Mouse (Mus musculus) layer of hippocampus, adult 9-10 months (tissue): ENCODE results near the gene Acat2.
"Not testable (repeated sequence)": the region's sequence is repeated elsewhere in the genome, so short reads cannot be mapped to it uniquely, and the experiment has no call there.

ENCODE experiments used
- DNase-seq: peaks from one replicate; pipeline ENCODE4 v3.0.0; 2022; ENCODE audit warnings: low spot score

Acat2 gene

GRCm38 (mm10) chr17:12960331-12960873 lies at the start of gene Acat2:
Acat2 (minus strand) TSS chr17:12960747.
- DNase-seq, result peak; percentile 86

DNA sequence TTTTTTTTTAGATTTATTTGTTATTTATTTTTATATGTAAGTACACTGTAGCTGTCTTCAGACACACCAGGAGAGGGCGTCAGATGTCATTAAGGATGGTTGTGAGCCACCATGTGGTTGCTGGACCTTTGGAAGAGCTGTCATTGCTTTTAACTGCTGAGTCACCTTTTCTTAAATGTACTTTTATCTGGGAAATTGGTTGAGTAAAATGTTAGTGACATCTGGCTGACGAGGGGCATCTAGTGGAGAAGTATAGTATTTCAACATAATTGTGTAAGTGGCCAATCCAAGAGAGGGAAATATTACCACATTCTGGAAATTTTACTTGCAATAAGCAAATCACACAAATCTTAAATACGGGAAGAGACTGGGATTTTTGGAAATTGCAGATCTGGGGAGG lies 49.3 kb upstream of the Acat2 start:
- no peak for DNase-seq

GRCm38 (mm10) chr17:13008528-13008927 lies 48.0 kb upstream of the Acat2 start:
- no peak for DNase-seq

DNA sequence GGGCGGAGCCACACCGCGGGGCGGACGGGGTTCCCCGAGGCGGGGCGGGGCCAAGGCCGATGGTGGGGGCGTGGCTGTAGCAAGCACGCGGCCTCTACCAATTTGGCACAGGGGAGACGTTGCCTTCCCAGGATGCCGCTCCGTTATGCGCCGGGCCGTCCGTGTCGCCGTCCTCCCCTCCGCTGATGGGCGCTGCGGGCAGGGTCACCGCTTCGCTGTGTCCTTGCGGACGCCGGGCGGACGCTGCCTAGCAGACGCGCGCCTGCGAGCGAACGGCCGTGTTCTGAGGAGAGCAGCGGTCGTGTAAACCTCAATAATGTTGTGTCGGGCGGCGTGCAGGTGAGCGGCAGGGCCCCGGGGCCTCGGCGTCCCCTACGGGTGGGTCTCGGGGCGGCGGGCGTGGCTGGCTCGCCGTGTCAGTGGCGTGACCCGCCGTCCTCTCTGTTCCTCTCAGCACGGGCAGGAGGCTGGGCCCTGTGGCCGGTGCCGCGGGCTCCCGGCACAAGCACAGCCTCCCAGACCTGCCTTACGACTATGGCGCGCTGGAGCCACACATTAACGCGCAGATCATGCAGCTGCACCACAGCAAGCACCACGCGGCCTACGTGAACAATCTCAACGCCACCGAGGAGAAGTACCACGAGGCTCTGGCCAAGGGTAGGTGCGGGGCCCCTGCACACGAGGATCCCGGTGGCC lies 47.3 kb upstream of the Acat2 start:
- DNase-seq, result peak; percentile 84

DNA sequence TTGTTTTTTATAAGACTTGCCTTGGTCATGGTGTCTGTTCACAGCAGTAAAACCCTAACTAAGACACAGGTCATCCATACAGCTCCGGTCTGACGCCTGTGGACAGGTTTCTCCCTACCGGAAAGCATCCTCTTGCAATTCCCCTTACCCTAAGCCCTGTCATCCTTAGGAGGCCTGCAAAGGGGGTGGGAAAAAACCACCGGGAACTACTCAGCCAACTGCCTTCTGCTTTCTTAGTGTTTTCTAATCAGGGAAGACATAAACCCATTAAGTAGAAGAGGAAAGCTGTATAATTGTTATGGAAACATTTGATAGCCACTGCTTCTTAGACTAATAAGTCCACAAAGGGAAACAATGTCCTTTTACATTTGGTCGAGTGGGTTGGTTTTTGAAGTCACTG lies 46.4 kb upstream of the Acat2 start:
- DNase-seq, result no peak

DNA sequence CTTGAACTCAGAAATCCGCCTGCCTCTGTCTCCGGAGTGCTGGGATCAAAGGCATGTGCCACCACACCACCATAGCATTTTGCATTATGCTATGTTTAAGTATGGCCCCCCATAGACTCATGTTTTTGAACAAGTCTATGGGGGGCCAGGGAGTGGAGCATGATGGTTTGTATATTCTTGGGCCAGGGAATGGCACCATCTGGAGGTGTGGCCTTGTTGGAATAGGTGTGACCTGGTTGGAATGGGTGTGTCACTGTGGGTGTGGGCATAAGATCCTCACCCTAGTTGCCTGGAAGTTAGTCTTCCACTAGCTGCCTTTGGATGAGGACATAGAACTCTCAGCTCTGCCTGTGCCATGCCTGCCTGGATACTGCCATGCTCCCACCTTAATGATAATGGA lies 46.0 kb upstream of the Acat2 start, which contains the start of gene Sod2:
Gene Sod2 (plus strand): TSS at position 301 of the 400 bp plus-strand sequence.
- DNase-seq, result not testable (repeated sequence)

- not testable (repeated sequence) for DNase-seq
These were observed 43.9 kb upstream of the Acat2 start for GRCm38 (mm10) chr17:13004436-13004835.

GRCm38 (mm10) chr17:13002243-13002642 lies 41.7 kb upstream of the Acat2 start:
- DNase-seq, result not testable (repeated sequence)

GRCm38 (mm10) chr17:12999069-12999468 lies 38.5 kb upstream of the Acat2 start:
- no peak for DNase-seq

GRCm38 (mm10) chr17:12997890-12998289 lies 37.3 kb upstream of the Acat2 start:
- DNase-seq, result no peak

- DNase-seq, result no peak
These were observed 35.8 kb upstream of the Acat2 start for GRCm38 (mm10) chr17:12996345-12996744.

DNA sequence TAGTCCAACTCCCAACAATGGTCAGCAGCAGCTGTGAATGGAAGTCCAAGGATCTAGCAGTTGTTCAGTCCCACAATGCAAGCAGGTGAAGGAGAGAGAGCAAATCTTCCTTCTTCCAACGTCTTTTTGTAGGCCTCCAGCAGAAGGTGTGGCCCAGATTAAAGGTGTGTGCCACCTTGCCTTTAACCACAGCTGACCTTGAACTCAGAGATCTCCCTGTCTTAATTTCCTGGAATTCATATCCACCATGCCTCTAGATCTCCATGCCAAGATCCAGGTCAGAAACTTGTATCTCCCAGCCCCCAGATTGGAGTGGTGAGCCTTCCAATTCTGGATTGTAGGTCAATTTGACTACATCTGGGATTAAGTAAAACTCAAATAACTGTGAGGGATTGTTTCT lies 33.5 kb upstream of the Acat2 start, which contains the start of gene Wtap:
Gene Wtap (minus strand): TSS at position 101 of the 400 bp plus-strand sequence.
- no peak for DNase-seq

GRCm38 (mm10) chr17:12992470-12992991 lies 32.0 kb upstream of the Acat2 start:
- DNase-seq, result peak; percentile 77

GRCm38 (mm10) chr17:12991635-12992358 lies 31.2 kb upstream of the Acat2 start:
- peak; percentile 59 for DNase-seq

DNA sequence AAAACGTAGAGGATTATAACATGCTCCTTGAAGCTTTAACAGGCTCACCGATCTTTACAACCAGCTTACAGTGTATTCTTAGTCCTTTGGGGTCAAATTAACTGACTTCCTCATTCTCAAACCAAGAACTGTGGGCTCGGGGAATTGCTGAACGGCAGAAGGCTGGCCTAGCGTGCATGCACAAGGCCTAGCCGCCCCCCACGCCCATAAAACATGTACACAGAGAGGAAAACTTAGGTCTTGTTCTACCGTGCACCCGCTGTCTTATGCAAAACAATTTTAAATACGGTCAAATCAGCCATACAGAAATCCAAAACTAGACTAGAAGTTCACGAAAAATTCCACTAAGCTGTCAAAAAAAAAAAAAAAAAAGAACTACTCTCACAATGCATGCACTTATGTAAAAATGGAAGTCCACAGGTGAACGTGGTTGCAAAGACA lies 30.7 kb upstream of the Acat2 start:
- DNase-seq, result no peak

DNA sequence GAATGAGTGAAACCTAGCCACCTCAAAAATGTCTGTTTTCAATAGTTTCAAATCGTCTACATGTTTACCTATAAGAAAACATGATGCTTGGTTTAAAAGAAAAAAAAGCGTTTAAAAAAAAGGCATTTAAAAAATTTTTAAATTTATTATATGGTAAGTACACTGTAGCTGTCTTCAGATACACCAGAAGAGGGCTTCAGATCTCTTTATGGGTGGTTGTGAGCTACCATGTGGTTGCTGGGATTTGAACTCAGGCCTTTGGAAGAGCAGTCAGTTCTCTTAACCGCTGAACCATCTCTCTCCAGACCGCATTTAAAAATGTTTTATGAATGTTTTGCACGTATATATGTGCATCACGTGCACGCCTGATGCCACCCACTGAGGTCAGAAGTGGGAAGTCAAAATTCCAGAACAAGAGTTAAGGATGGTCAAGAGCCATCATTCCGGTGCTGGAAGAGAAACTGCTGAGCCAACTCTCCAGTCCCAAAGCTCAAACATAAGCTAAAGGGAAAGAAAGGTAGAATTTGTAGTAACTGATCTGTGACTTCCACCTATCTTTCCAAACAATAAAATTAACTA lies 30.1 kb upstream of the Acat2 start:
- DNase-seq, result no peak

DNA sequence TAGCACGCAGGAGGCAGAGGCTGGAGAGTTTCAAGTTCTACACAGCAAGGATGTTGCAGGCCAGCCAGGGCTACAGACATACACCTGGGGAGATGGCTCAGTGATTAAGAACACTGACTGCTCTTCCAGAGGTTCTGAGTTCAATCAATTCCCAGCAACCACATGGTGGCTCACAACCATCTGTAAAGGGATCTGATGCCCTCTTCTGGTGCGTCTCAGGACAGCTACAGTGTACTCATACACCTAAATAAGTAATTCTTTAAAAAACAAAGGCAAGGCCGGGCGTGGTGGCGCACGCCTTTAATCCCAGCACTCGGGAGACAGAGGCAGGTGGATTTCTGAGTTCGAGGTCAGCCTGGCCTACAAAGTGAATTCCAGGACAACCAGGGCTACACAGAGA lies 27.5 kb upstream of the Acat2 start:
- not testable (repeated sequence) for DNase-seq

GRCm38 (mm10) chr17:12983988-12984387 lies 23.4 kb upstream of the Acat2 start:
- DNase-seq, result no peak

GRCm38 (mm10) chr17:12978546-12978945 lies 18.0 kb upstream of the Acat2 start:
- no peak for DNase-seq

DNA sequence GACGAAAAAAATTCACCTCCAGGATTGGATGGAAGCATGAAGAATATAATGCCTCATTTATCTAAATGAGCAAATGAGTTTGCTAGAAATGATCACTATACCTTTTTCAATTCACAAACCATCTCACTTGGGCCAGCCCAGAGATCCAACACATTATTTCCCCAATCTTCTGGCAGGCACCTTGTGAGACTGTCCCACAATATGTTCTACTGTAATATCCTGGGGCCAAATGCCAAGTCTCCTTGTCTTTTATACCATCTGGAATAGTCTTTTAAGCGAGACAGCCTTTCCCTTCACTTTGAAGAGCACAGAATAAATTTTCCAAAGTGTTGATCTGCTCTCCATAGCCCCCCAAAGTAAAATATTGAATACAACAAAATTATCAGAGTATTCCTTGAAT lies 13.3 kb upstream of the Acat2 start:
- no peak for DNase-seq

- DNase-seq, result no peak
These were observed 6.6 kb upstream of the Acat2 start for GRCm38 (mm10) chr17:12967173-12967572.

- DNase-seq, result no peak
These were observed 2.9 kb upstream of the Acat2 start for GRCm38 (mm10) chr17:12963476-12963875.
